Mouse (Mus musculus) liver, embryonic 11.5 days (tissue): ENCODE measurements around the gene Calcb. TPM values are rescaled to one million over a fixed set of nuclear protein-coding genes. Genes with fewer than 3 reads are reported as not detected.
A peak's percentile ranks its signal among the peaks of the same experiment; 100 is the strongest.

ENCODE experiments used
- ATAC-seq: fragments of 200-750 bp; cut with Nextera tagmentation; replicated peaks from 2 replicates; pipeline ENCODE4 v1.8.0; 2017; ENCODE audit warnings: moderate number of reproducible peaks, mild to moderate bottlenecking, moderate TSS enrichment, moderate library complexity; ENCODE audit not compliant: low FRiP score
- DNase-seq: peaks from one replicate; pipeline ENCODE4 v3.0.0-alpha.2; 2017; ENCODE audit warnings: low spot score
- H3K27ac ChIP-seq: fragments of 300-500 bp; sonication (generic); 2 replicates; pipeline ENCODE4 v1.5.1; 2014; ENCODE audit warnings: mild to moderate bottlenecking, low read depth, low read length, control low read depth
- H3K27me3 ChIP-seq: fragments of 300-500 bp; sonication (generic); replicated peaks from 2 replicates; pipeline ENCODE4 v1.6.1; 2014; ENCODE audit warnings: low read length, mixed read lengths; ENCODE audit not compliant: control insufficient read depth, insufficient read depth
- H3K36me3 ChIP-seq: fragments of 300-500 bp; sonication (generic); 2 replicates; pipeline ENCODE4 v1.6.1; 2014; ENCODE audit warnings: mild to moderate bottlenecking, low read length, moderate library complexity, mixed read lengths; ENCODE audit not compliant: control insufficient read depth, insufficient read depth
- H3K4me1 ChIP-seq: fragments of 300-500 bp; sonication (generic); replicated peaks from 2 replicates; pipeline ENCODE4 v1.6.1; 2014; ENCODE audit warnings: low read length, mixed read lengths; ENCODE audit not compliant: control insufficient read depth, insufficient read depth
- H3K4me2 ChIP-seq: fragments of 300-500 bp; sonication (generic); 2 replicates; pipeline ENCODE4 v1.6.1; 2014; ENCODE audit warnings: mild to moderate bottlenecking, control low read depth, moderate library complexity
- H3K4me3 ChIP-seq: fragments of 300-500 bp; sonication (generic); 2 replicates; pipeline ENCODE4 v1.5.1; 2014; ENCODE audit warnings: low read depth, low read length, control low read depth
- H3K9ac ChIP-seq: fragments of 300-500 bp; sonication (generic); 2 replicates; pipeline ENCODE4 v1.6.1; 2014; ENCODE audit warnings: low read depth, low read length, control low read depth
- H3K9me3 ChIP-seq: fragments of 300-500 bp; sonication (generic); 2 replicates; pipeline ENCODE4 v1.6.1; 2016; ENCODE audit warnings: low read length, inconsistent platforms, mixed read lengths; ENCODE audit not compliant: control insufficient read depth
- WGBS: fragments of 180-500 bp; shearing (Covaris S2); extraction: QIAGEN DNeasy Blood & Tissue Kit; methylation state at CpG from one replicate; pipeline ENCODE4 v1.1.7; 2014; 5-methylcytosine and 5-hydroxymethylcytosine counted together
- polyA plus RNA-seq: library from polyadenylated mRNA; unstranded; fragments of >200 nt; fragmentation: Nextera tagmentation; extraction: Ambion mirVana; gene quantifications from 2 replicates; pipeline ENCODE4 v1.2.1, GENCODE M21; 2014

The Calcb gene
- polyA plus RNA-seq, 1 experiment from 2014 or later: not detected

GRCm38 (mm10) chr7:114744639-114745245 lies 26.3 kb downstream of the Calcb start:
- DNase-seq: no peak
- Histone ChIP-seq H3K4me2 (no peak overlapping the region), H3K36me3 (no peaks in the 10 kb centered on the region), H3K27me3 (peaks cover 10% of the 10 kb centered on the region), H3K4me3 (no peak overlapping the region), H3K27ac (no peak overlapping the region), H3K4me1 (no peaks in the 10 kb centered on the region), H3K9ac (no peak overlapping the region), H3K9me3 (no peaks in the 10 kb centered on the region)
- ATAC-seq: no peak
- 60% methylated on average over 3 of the region's 3 CpGs for WGBS

DNA sequence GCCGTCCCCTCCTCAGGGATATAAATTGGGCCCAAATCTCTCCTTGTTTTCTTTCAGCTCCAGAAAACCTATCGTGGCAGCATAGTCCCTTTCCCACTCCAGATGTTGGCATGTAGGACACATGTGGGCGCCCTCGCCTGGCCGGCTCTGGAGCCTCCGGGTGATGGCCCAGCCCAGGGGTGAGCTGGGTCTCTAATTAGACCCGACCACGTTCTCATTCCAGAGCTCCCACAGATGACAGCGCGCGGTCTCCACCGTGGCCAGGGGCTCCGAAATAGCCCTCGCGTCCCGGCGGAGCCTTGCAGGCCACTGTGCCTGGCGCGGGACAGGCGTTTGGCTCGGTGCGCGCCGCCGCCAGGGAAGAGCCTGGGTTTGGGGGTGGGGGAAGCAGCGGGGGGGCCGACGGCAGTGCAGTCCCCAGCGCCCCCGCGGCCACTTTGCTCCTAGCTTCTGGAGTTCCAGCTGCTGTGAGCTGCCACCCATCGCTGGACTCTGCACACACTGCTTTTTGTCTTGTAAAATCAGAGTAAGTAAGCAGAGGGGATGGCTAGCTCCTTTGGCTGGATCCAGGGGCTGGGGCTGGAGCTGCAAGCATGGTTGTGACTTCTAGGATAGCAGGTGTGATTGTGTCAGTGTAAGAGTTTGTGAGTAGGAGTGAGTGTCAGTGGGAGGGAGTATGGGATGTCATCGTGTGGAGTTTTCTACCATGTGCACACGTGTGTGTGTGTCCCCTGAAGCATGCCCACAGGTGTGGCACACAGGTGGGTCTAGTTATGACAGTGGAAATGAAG lies 27.2 kb downstream of the Calcb start:
- Histone ChIP-seq H3K27ac (no peak overlapping the region), H3K4me3 (peak overlapping the region; percentile 36), H3K4me2 (peak overlapping the region; percentile 62), H3K9me3 (no peaks in the 10 kb centered on the region), H3K4me1 (no peaks in the 10 kb centered on the region), H3K9ac (no peak overlapping the region), H3K36me3 (no peaks in the 10 kb centered on the region), H3K27me3 (peaks cover 10% of the 10 kb centered on the region)
- WGBS: 8% methylated on average over 34 of the region's 34 CpGs
- DNase-seq (no peak), ATAC-seq (no peak)

GRCm38 (mm10) chr7:114747596-114747995 lies 29.2 kb downstream of the Calcb start:
- DNase-seq (no peak), ATAC-seq (no peak)
- Histone ChIP-seq H3K9me3 (no peaks in the 10 kb centered on the region), H3K4me3 (no peak overlapping the region), H3K9ac (no peak overlapping the region), H3K4me2 (no peak overlapping the region), H3K4me1 (no peaks in the 10 kb centered on the region), H3K36me3 (no peaks in the 10 kb centered on the region), H3K27ac (no peak overlapping the region), H3K27me3 (peaks cover 10% of the 10 kb centered on the region)
- 74% methylated on average over 3 of the region's 3 CpGs for WGBS

DNA sequence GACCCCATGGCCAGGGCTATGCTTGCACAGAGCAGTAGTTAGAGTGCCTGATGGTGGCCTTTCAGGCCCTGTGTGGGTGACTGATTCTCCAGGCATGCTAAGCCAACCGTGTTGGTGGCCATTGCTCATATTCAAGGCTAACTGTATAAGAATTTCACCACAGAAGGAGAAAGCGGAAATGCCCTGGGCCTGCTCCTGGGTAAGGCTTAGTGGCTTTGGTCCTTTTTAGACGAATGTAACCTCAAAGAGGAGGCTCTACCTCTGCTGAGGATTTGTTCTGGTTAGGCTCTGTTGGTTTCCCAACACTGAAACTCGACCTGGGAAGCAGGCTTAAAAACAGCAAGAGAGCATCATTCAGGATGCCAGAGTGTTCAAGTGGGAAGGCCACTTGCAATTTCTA lies 29.8 kb downstream of the Calcb start:
- ATAC-seq (no peak), DNase-seq (no peak)
- peaks cover 10% of the 10 kb centered on the region for H3K27me3 ChIP-seq
- H3K4me3 ChIP-seq: no peak overlapping the region
- no peak overlapping the region for H3K4me2 ChIP-seq
- H3K36me3 ChIP-seq: no peaks in the 10 kb centered on the region
- 60% methylated on average over 4 of the region's 4 CpGs for WGBS
- H3K27ac ChIP-seq: no peak overlapping the region
- no peak overlapping the region for H3K9ac ChIP-seq
- H3K4me1 ChIP-seq: no peaks in the 10 kb centered on the region
- H3K9me3 ChIP-seq: no peaks in the 10 kb centered on the region

DNA sequence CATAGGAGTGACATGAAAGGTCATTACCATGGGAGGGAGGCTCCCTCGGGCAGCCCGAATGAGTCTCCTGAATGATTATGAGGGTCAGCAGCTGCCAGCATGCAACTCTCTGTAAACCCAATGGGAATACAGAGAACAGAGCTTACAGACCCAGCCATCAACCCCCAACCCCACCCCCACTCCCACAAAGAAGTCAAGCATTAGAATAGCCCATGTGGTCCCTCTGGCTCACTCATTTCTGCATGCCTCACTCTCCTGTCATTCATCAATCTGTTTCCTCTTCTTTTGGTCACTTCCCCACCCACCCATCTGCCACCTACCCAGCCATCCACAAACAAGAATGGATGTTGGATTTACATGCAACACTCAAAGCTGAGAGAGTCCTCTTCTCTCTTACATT lies 35.0 kb downstream of the Calcb start:
- DNase-seq: no peak
- Histone ChIP-seq H3K9me3 (no peaks in the 10 kb centered on the region), H3K4me2 (no peak overlapping the region), H3K27me3 (no peaks in the 10 kb centered on the region), H3K4me1 (no peaks in the 10 kb centered on the region), H3K4me3 (no peak overlapping the region), H3K27ac (no peak overlapping the region), H3K9ac (no peak overlapping the region), H3K36me3 (no peaks in the 10 kb centered on the region)
- WGBS: 65% methylated on average over 2 of the region's 2 CpGs
- no peak for ATAC-seq

- no peak overlapping the region for H3K9ac ChIP-seq
- H3K4me1 ChIP-seq: no peaks in the 10 kb centered on the region
- ATAC-seq (no peak), DNase-seq (no peak)
- no peak overlapping the region for H3K4me2 ChIP-seq
- H3K4me3 ChIP-seq: no peak overlapping the region
- no peaks in the 10 kb centered on the region for H3K27me3 ChIP-seq
- H3K27ac ChIP-seq: no peak overlapping the region
- H3K36me3 ChIP-seq: no peaks in the 10 kb centered on the region
- WGBS: 44% methylated on average over 1 of the region's 1 CpGs
- H3K9me3 ChIP-seq: no peaks in the 10 kb centered on the region
Measured at GRCm38 (mm10) chr7:114754196-114754595, 35.8 kb downstream of the Calcb start.

- H3K27ac ChIP-seq: no peak overlapping the region
- no peak overlapping the region for H3K9ac ChIP-seq
- H3K4me2 ChIP-seq: no peak overlapping the region
- DNase-seq: no peak
- no peaks in the 10 kb centered on the region for H3K9me3 ChIP-seq
- no peaks in the 10 kb centered on the region for H3K27me3 ChIP-seq
- no peak overlapping the region for H3K4me3 ChIP-seq
- H3K36me3 ChIP-seq: no peaks in the 10 kb centered on the region
- H3K4me1 ChIP-seq: no peaks in the 10 kb centered on the region
- 79% methylated on average over 8 of the region's 8 CpGs for WGBS
- no peak for ATAC-seq
Measured at GRCm38 (mm10) chr7:114754626-114755025, 36.2 kb downstream of the Calcb start.

- Histone ChIP-seq H3K4me3 (no peak overlapping the region), H3K9ac (no peak overlapping the region), H3K36me3 (no peaks in the 10 kb centered on the region), H3K27ac (no peak overlapping the region), H3K4me1 (no peaks in the 10 kb centered on the region), H3K4me2 (no peak overlapping the region), H3K9me3 (no peaks in the 10 kb centered on the region), H3K27me3 (no peaks in the 10 kb centered on the region)
- ATAC-seq: no peak
- WGBS: 64% methylated on average over 2 of the region's 2 CpGs
- no peak for DNase-seq
Measured at GRCm38 (mm10) chr7:114762660-114763059, 44.2 kb downstream of the Calcb start.

DNA sequence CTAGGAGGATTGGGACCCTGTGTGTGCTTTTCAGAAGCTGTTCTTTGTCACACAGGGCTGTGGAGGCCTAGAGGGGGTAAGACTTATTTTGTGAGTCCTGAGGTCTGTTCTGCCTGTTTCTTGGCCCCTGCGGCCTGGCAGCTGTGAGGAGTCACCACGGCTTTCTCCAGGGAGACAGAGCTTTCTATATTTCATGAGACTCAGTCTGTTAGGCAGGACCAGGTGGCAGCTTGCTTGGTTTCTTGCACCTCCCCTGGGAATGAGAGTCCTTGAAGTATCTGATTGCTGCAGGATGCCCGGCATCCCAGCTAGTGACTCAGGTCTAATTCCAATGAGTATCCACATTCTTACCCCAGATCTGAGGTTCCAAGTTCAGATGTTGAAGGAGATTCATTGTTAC lies 46.8 kb downstream of the Calcb start:
- DNase-seq: no peak
- 77% methylated on average over 3 of the region's 3 CpGs for WGBS
- Histone ChIP-seq H3K4me3 (no peak overlapping the region), H3K4me2 (no peak overlapping the region), H3K9ac (no peak overlapping the region), H3K4me1 (no peaks in the 10 kb centered on the region), H3K27ac (no peak overlapping the region), H3K36me3 (no peaks in the 10 kb centered on the region), H3K9me3 (no peaks in the 10 kb centered on the region), H3K27me3 (no peaks in the 10 kb centered on the region)
- ATAC-seq: no peak
